Mouse (Mus musculus) stomach, adult 2 months (tissue): ENCODE measurements around the gene Ifna16. TPM values are rescaled to one million over a fixed set of nuclear protein-coding genes. Genes with fewer than 3 reads are reported as not detected.

Source experiments
- polyA plus RNA-seq: library from polyadenylated mRNA; depleted of rRNA; stranded (reverse); fragments of >200 nt; gene quantifications from 2 replicates; pipeline ENCODE4 v1.2.3, GENCODE M21; 2012; rRNA removed

Gene Ifna16
- polyA plus RNA-seq: not detected in 2 replicates

GRCm38 (mm10) chr4:88676824-88677223, at the start of gene Ifna16:
Gene Ifna16, minus strand, starts transcription at chr4:88676924.

DNA sequence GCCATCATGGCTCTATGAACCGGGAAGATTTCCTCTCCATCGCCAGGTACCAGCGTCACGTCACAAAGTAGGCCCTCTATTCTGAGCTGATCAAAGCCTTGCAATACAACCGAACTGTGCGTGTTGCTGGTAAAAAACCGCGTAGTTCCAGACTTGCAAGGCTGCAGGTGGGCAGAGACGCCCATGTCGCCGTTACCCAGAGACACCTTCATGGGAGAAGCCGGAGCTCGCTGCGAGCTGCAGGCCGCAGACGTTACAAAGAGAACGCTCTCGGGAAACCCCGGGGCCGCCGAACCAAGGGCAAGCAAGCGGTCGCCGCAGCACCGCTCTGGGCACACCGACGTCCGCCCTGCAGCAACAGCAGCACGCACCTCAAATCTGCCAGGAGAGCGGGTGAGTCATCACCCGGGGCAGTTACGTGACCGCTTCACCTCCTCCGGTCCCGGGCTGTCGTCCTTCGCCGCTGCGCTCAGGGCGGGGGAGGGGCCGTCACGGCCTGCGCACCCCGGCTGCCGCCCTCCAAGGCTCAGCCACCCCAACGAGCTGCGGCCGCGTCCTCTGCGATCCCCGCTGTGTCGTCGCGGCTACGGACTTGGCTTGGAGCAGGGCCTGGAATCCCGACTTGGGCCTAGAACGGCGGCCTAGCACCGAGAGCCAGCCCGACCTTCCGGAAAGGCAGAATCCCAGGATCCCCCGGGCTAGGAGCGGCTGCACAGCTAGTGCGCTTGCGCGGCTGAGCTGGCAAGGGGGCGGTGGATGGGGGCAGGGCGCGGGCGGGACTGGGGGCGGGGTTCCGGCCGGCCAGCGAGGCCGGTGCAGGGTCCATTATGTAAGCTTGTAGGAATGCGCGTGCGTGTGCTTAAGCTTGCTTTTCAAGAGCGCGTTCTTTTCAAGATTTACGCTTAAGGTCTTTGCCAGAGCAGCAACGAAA, 45.3 kb upstream of the Ifna16 start, which contains the start of the genes Gm26566 and Klhl9:
Gene Gm26566, plus strand, starts transcription at position 15 of the 931 bp plus-strand sequence.
Gene Klhl9, minus strand, starts transcription at position 675 of the 931 bp plus-strand sequence.

DNA sequence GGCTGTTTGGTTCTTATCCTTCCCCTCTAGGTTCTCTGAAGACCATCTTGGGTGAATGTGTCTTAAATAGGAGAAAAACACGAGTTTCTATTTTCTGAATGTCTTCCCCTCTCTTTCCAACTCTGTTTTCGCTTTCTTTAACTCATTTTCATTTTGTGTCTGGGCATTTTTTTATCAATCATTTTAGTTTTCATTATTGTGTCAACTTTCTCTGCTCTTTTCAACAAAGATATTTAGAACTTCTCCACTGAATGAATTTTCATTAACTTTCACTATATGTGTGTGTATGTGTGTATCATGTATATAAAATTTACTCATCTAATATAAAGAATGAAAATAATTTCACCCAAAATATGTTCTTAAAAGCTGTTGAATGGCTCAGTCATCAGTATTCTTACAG, 14.5 kb upstream of the Ifna16 start, which contains the start of gene Ifnab:
Gene Ifnab, minus strand, starts transcription at position 101 of the 400 bp plus-strand sequence.

DNA sequence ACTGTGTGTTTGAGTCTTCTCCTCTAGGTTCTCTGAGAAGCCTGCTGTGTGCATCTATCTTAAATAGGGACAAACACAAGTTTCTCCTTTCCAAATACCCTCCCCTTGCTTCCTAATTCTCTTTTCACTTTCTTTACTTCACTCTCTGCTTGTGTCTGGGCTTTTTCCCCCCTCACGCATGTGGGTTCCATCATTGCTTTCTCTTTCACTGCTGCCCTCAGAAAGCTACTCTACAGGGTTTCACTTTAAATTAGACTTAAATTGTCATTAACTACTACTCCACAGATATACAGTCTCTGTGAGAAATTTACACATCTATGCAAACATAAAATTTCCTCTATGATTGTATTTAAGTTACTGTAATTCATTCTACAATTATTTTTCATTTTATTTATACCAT, 7.1 kb upstream of the Ifna16 start, which contains the start of gene Ifna2:
Gene Ifna2, minus strand, starts transcription at position 101 of the 400 bp plus-strand sequence.

GRCm38 (mm10) chr4:88644359-88644758, 32.4 kb downstream of the Ifna16 start, which contains the start of gene Ifna13:
Gene Ifna13, minus strand, starts transcription at chr4:88644459.

GRCm38 (mm10) chr4:88634311-88634710, 42.4 kb downstream of the Ifna16 start, which contains the start of gene C87499:
Gene C87499, minus strand, starts transcription at chr4:88634411.

Other genes starting within 250 kb of the Ifna16 start
- 0.62 and 0.87 TPM in 2 replicates for gene Hacd4, start 238.0 kb downstream of the Ifna16 start, polyA plus RNA-seq
- not detected in 2 replicates for gene Ifnb1, start 154.2 kb downstream of the Ifna16 start, polyA plus RNA-seq
- gene Ifna15, start 118.7 kb downstream of the Ifna16 start, polyA plus RNA-seq: not detected in 2 replicates
- gene Ifna14, start 105.1 kb downstream of the Ifna16 start, polyA plus RNA-seq: not detected in 2 replicates
- gene Ifna9, start 84.5 kb downstream of the Ifna16 start, polyA plus RNA-seq: not detected in 2 replicates
- gene Ifna12, start 73.5 kb downstream of the Ifna16 start, polyA plus RNA-seq: not detected in 2 replicates
- not detected in 2 replicates for gene C87499, start 42.5 kb downstream of the Ifna16 start, polyA plus RNA-seq
- gene Ifna13, start 32.5 kb downstream of the Ifna16 start, polyA plus RNA-seq: not detected in 2 replicates
- gene Ifna2, start 7.0 kb upstream of the Ifna16 start, polyA plus RNA-seq: not detected in 2 replicates
- gene Ifnab, start 14.4 kb upstream of the Ifna16 start, polyA plus RNA-seq: not detected in 2 replicates
- gene Gm26566, start 44.9 kb upstream of the Ifna16 start, polyA plus RNA-seq: 0.30 TPM in 1 of 2 replicates, not detected in the other
- gene Klhl9, start 45.5 kb upstream of the Ifna16 start, polyA plus RNA-seq: 3.6 and 6.2 TPM in 2 replicates
- not detected in 2 replicates for gene Gm13271, start 77.9 kb upstream of the Ifna16 start, polyA plus RNA-seq
- gene Gm13283, start 83.2 kb upstream of the Ifna16 start, polyA plus RNA-seq: not detected in 2 replicates
- 0.08 TPM in 1 of 2 replicates, not detected in the other for gene Gm13290, start 96.9 kb upstream of the Ifna16 start, polyA plus RNA-seq
- gene Gm13289, start 100.0 kb upstream of the Ifna16 start, polyA plus RNA-seq: not detected in 2 replicates
- not detected in 2 replicates for gene Gm13272, start 102.9 kb upstream of the Ifna16 start, polyA plus RNA-seq
- gene Ifnz, start 105.2 kb upstream of the Ifna16 start, polyA plus RNA-seq: not detected in 2 replicates
- not detected in 2 replicates for gene Gm13276, start 108.8 kb upstream of the Ifna16 start, polyA plus RNA-seq
- gene Gm13277, start 111.7 kb upstream of the Ifna16 start, polyA plus RNA-seq: not detected in 2 replicates
- not detected in 2 replicates for gene Gm13278, start 114.6 kb upstream of the Ifna16 start, polyA plus RNA-seq
- gene Gm13275, start 117.6 kb upstream of the Ifna16 start, polyA plus RNA-seq: not detected in 2 replicates
- not detected in 2 replicates for gene Gm13279, start 120.5 kb upstream of the Ifna16 start, polyA plus RNA-seq
- not detected in 2 replicates for gene Gm13285, start 122.7 kb upstream of the Ifna16 start, polyA plus RNA-seq
- gene Gm13287, start 126.3 kb upstream of the Ifna16 start, polyA plus RNA-seq: not detected in 2 replicates
- not detected in 2 replicates for gene Gm13288, start 128.6 kb upstream of the Ifna16 start, polyA plus RNA-seq
- not detected in 2 replicates for gene Ifna7, start 139.3 kb upstream of the Ifna16 start, polyA plus RNA-seq
- gene Ifna11, start 143.0 kb upstream of the Ifna16 start, polyA plus RNA-seq: not detected in 2 replicates
- gene Ifna6, start 150.5 kb upstream of the Ifna16 start, polyA plus RNA-seq: not detected in 2 replicates
- gene Ifna5, start 158.6 kb upstream of the Ifna16 start, polyA plus RNA-seq: not detected in 2 replicates
- not detected in 2 replicates for gene Ifna4, start 164.9 kb upstream of the Ifna16 start, polyA plus RNA-seq
- gene Ifna1, start 173.2 kb upstream of the Ifna16 start, polyA plus RNA-seq: not detected in 2 replicates
- gene Ifne, start 203.3 kb upstream of the Ifna16 start, polyA plus RNA-seq: 0.12 TPM in 1 of 2 replicates, not detected in the other